Mouse (Mus musculus): ENCODE results near the gene Ubap1l. TPM values are rescaled to one million over a fixed set of nuclear protein-coding genes. Genes with fewer than 3 reads are reported as not detected.
A peak's percentile ranks its signal among the peaks of the same experiment; 100 is the strongest.

The Ubap1l gene
- polyA plus RNA-seq, 1 experiment, result 0.28 TPM

GRCm38 (mm10) chr9:65390752-65391612 lies 30.1 kb downstream of the Ubap1l start:
- peaks cover 16% of the 10 kb centered on the region for H3K9me3 ChIP-seq
- peaks cover 81% of the 10 kb centered on the region for H3K27me3 ChIP-seq (replicated peaks)
- no peaks in the 10 kb centered on the region for H3K36me3 ChIP-seq (replicated peaks; ENCODE audit: low read length)
- peaks cover 30% of the 10 kb centered on the region for H3K4me1 ChIP-seq
- peak overlapping the region; percentile 89 for H3K4me3 ChIP-seq (replicated peaks)
- TF ChIP-seq GATA1 (IDR thresholded peaks at IDR 0.05; ENCODE audit: borderline replicate concordance, low read length), result no peak

- H3K9me3 ChIP-seq, result peaks cover 16% of the 10 kb centered on the region
- H3K36me3 ChIP-seq (replicated peaks; ENCODE audit: low read length), result no peaks in the 10 kb centered on the region
- TF ChIP-seq GATA1 (IDR thresholded peaks at IDR 0.05; ENCODE audit: borderline replicate concordance, low read length), result no peak
- no peak for TF ChIP-seq FLI1 (IDR thresholded peaks at IDR 0.05; ENCODE audit: low read length)
- H3K27me3 ChIP-seq (replicated peaks), result peaks cover 82% of the 10 kb centered on the region
- H3K4me3 ChIP-seq (replicated peaks), result peak within 1 kb of the TSS; percentile 89
- H3K4me1 ChIP-seq, result peaks cover 25% of the 10 kb centered on the region
Measured at GRCm38 (mm10) chr9:65391613-65391964, 30.7 kb downstream of the Ubap1l start, which contains the start of gene Kbtbd13. Kbtbd13 (minus strand) TSS chr9:65391652.

- Histone ChIP-seq H3K36me3 (replicated peaks; ENCODE audit: low read length) (no peaks in the 10 kb centered on the region), H3K27me3 (replicated peaks) (peaks cover 88% of the 10 kb centered on the region), H3K4me1 (peaks cover 24% of the 10 kb centered on the region), H3K9me3 (peaks cover 12% of the 10 kb centered on the region), H3K4me3 (replicated peaks) (no peak overlapping the region)
- TF ChIP-seq GATA1 (IDR thresholded peaks at IDR 0.05; ENCODE audit: borderline replicate concordance, low read length), result no peak
- no peak for TF ChIP-seq FLI1 (IDR thresholded peaks at IDR 0.05; ENCODE audit: low read length)
Measured at GRCm38 (mm10) chr9:65392638-65393364, 32.0 kb downstream of the Ubap1l start.

- H3K9me3 ChIP-seq, result peaks cover 12% of the 10 kb centered on the region
- H3K4me3 ChIP-seq (replicated peaks), result no peak overlapping the region
- peaks cover 32% of the 10 kb centered on the region for H3K4me1 ChIP-seq
- H3K27me3 ChIP-seq (replicated peaks), result peaks cover 91% of the 10 kb centered on the region
- no peaks in the 10 kb centered on the region for H3K36me3 ChIP-seq (replicated peaks; ENCODE audit: low read length)
- no peak for TF ChIP-seq FLI1 (IDR thresholded peaks at IDR 0.05; ENCODE audit: low read length)
- TF ChIP-seq GATA1 (IDR thresholded peaks at IDR 0.05; ENCODE audit: borderline replicate concordance, low read length), result no peak
Measured at GRCm38 (mm10) chr9:65393606-65394005, 32.8 kb downstream of the Ubap1l start.

- TF ChIP-seq FLI1 (IDR thresholded peaks at IDR 0.05; ENCODE audit: low read length) (no peak), GATA1 (IDR thresholded peaks at IDR 0.05; ENCODE audit: borderline replicate concordance, low read length) (no peak)
- Histone ChIP-seq H3K27me3 (replicated peaks) (peaks cover 91% of the 10 kb centered on the region), H3K36me3 (replicated peaks; ENCODE audit: low read length) (no peaks in the 10 kb centered on the region), H3K4me3 (replicated peaks) (no peak overlapping the region), H3K9me3 (peaks cover 12% of the 10 kb centered on the region), H3K4me1 (peaks cover 35% of the 10 kb centered on the region)
Measured at GRCm38 (mm10) chr9:65394360-65394759, 33.5 kb downstream of the Ubap1l start.

- TF ChIP-seq FLI1 (IDR thresholded peaks at IDR 0.05; ENCODE audit: low read length), result no peak
- no peak for TF ChIP-seq GATA1 (IDR thresholded peaks at IDR 0.05; ENCODE audit: borderline replicate concordance, low read length)
Measured at GRCm38 (mm10) chr9:65398279-65398678, 37.4 kb downstream of the Ubap1l start, which contains the start of gene Rasl12. Rasl12 (plus strand) TSS chr9:65398506.

GRCm38 (mm10) chr9:65399934-65400333 lies 39.1 kb downstream of the Ubap1l start:
- Histone ChIP-seq H3K4me3 (replicated peaks) (no peak overlapping the region), H3K4me1 (peaks cover 15% of the 10 kb centered on the region), H3K9me3 (no peaks in the 10 kb centered on the region), H3K27me3 (replicated peaks) (peaks cover 77% of the 10 kb centered on the region), H3K36me3 (replicated peaks; ENCODE audit: low read length) (no peaks in the 10 kb centered on the region)
- no peak for TF ChIP-seq GATA1 (IDR thresholded peaks at IDR 0.05; ENCODE audit: borderline replicate concordance, low read length)
- no peak for TF ChIP-seq FLI1 (IDR thresholded peaks at IDR 0.05; ENCODE audit: low read length)

More at GRCm38 (mm10) chr9:65398279-65398678, 37.4 kb downstream of the Ubap1l start, which contains the start of gene Rasl12:
- no peaks in the 10 kb centered on the region for H3K9me3 ChIP-seq
- H3K27me3 ChIP-seq (replicated peaks), result peaks cover 79% of the 10 kb centered on the region
- peaks cover 16% of the 10 kb centered on the region for H3K4me1 ChIP-seq
- no peaks in the 10 kb centered on the region for H3K36me3 ChIP-seq (replicated peaks; ENCODE audit: low read length)
- H3K4me3 ChIP-seq (replicated peaks), result peak within 1 kb of the TSS; percentile 91

GRCm38 (mm10) chr9:65404331-65405183 lies 43.7 kb downstream of the Ubap1l start:
- Histone ChIP-seq H3K9me3 (no peaks in the 10 kb centered on the region), H3K27me3 (replicated peaks) (peaks cover 54% of the 10 kb centered on the region), H3K4me3 (replicated peaks) (no peak overlapping the region), H3K4me1 (peaks cover 8% of the 10 kb centered on the region), H3K36me3 (replicated peaks; ENCODE audit: low read length) (no peaks in the 10 kb centered on the region)
- no peak for TF ChIP-seq FLI1 (IDR thresholded peaks at IDR 0.05; ENCODE audit: low read length)
- no peak for TF ChIP-seq GATA1 (IDR thresholded peaks at IDR 0.05; ENCODE audit: borderline replicate concordance, low read length)

GRCm38 (mm10) chr9:65405184-65405449 lies 44.3 kb downstream of the Ubap1l start:
- H3K36me3 ChIP-seq (replicated peaks; ENCODE audit: low read length), result no peaks in the 10 kb centered on the region
- peaks cover 54% of the 10 kb centered on the region for H3K27me3 ChIP-seq (replicated peaks)
- peaks cover 8% of the 10 kb centered on the region for H3K4me1 ChIP-seq
- TF ChIP-seq GATA1 (IDR thresholded peaks at IDR 0.05; ENCODE audit: borderline replicate concordance, low read length) (no peak), FLI1 (IDR thresholded peaks at IDR 0.05; ENCODE audit: low read length) (no peak)
- H3K9me3 ChIP-seq, result no peaks in the 10 kb centered on the region
- H3K4me3 ChIP-seq (replicated peaks), result no peak overlapping the region

Measured in megakaryocyte, embryonic 14.5 days (primary cell).